Mouse (Mus musculus): ENCODE data around the gene Myom3. TPM values are rescaled to one million over a fixed set of nuclear protein-coding genes. Genes with fewer than 3 reads are reported as not detected.

Myom3 gene
- polyA plus RNA-seq, 1 experiment from 2014 or later = not detected

- no peaks in the 10 kb centered on the region for H3K4me1 ChIP-seq (replicated peaks; ENCODE audit: control insufficient read depth, insufficient read depth, low read length)
- DNase-seq (ENCODE audit: low spot score) = no peak
- no peaks in the 10 kb centered on the region for H3K9me3 ChIP-seq (ENCODE audit: control insufficient read depth, low read length)
- no peaks in the 10 kb centered on the region for H3K36me3 ChIP-seq (ENCODE audit: control insufficient read depth, insufficient read depth, low read length)
- WGBS = 79% methylated on average over 8 of the region's 8 CpGs
- H3K4me3 ChIP-seq (ENCODE audit: low read depth, low read length) = no peak overlapping the region
- no peak overlapping the region for H3K9ac ChIP-seq (ENCODE audit: low read length)
- H3K4me2 ChIP-seq (ENCODE audit: low read depth, low read length, severe bottlenecking) = no peak overlapping the region
- no peaks in the 10 kb centered on the region for H3K27me3 ChIP-seq (ENCODE audit: control insufficient read depth, insufficient read depth, low read length)
- H3K27ac ChIP-seq (ENCODE audit: low read depth, low read length) = no peak overlapping the region
- no peak for ATAC-seq (replicated peaks; ENCODE audit: low FRiP score)
These were observed 6.2 kb downstream of the Myom3 start for GRCm38 (mm10) chr4:135765707-135766106.

GRCm38 (mm10) chr4:135766976-135767375 is 7.5 kb downstream of the Myom3 start:
- Histone ChIP-seq H3K4me1 (replicated peaks; ENCODE audit: control insufficient read depth, insufficient read depth, low read length) (no peaks in the 10 kb centered on the region), H3K4me3 (ENCODE audit: low read depth, low read length) (no peak overlapping the region), H3K27ac (ENCODE audit: low read depth, low read length) (no peak overlapping the region), H3K27me3 (ENCODE audit: control insufficient read depth, insufficient read depth, low read length) (no peaks in the 10 kb centered on the region), H3K9ac (ENCODE audit: low read length) (no peak overlapping the region), H3K9me3 (ENCODE audit: control insufficient read depth, low read length) (no peaks in the 10 kb centered on the region), H3K36me3 (ENCODE audit: control insufficient read depth, insufficient read depth, low read length) (no peaks in the 10 kb centered on the region), H3K4me2 (ENCODE audit: low read depth, low read length, severe bottlenecking) (no peak overlapping the region)
- ATAC-seq (replicated peaks; ENCODE audit: low FRiP score) = no peak
- WGBS = 90% methylated on average over 3 of the region's 3 CpGs
- no peak for DNase-seq (ENCODE audit: low spot score)

- Histone ChIP-seq H3K4me3 (ENCODE audit: low read depth, low read length) (no peak overlapping the region), H3K27me3 (ENCODE audit: control insufficient read depth, insufficient read depth, low read length) (no peaks in the 10 kb centered on the region), H3K4me1 (replicated peaks; ENCODE audit: control insufficient read depth, insufficient read depth, low read length) (no peaks in the 10 kb centered on the region; the same call in 1 of the 2 replicates), H3K36me3 (ENCODE audit: control insufficient read depth, insufficient read depth, low read length) (no peaks in the 10 kb centered on the region), H3K4me2 (ENCODE audit: low read depth, low read length, severe bottlenecking) (no peak overlapping the region), H3K27ac (ENCODE audit: low read depth, low read length) (no peak overlapping the region), H3K9me3 (ENCODE audit: control insufficient read depth, low read length) (no peaks in the 10 kb centered on the region), H3K9ac (ENCODE audit: low read length) (no peak overlapping the region)
- peak; percentile 64 for DNase-seq (ENCODE audit: low spot score)
- ATAC-seq (replicated peaks; ENCODE audit: low FRiP score) = no peak
- 63% methylated on average over 14 of the region's 14 CpGs for WGBS
These were observed 9.3 kb downstream of the Myom3 start for GRCm38 (mm10) chr4:135768572-135769526.

GRCm38 (mm10) chr4:135770611-135771305 is 11.2 kb downstream of the Myom3 start:
- no peak for DNase-seq (ENCODE audit: low spot score)

GRCm38 (mm10) chr4:135771592-135771991 is 12.1 kb downstream of the Myom3 start:
- H3K27ac ChIP-seq (ENCODE audit: low read depth, low read length) = no peak overlapping the region
- H3K4me1 ChIP-seq (replicated peaks; ENCODE audit: control insufficient read depth, insufficient read depth, low read length) = no peaks in the 10 kb centered on the region; the same call in 1 of the 2 replicates
- no peaks in the 10 kb centered on the region for H3K27me3 ChIP-seq (ENCODE audit: control insufficient read depth, insufficient read depth, low read length)
- DNase-seq (ENCODE audit: low spot score) (no peak), ATAC-seq (replicated peaks; ENCODE audit: low FRiP score) (no peak)
- H3K4me3 ChIP-seq (ENCODE audit: low read depth, low read length) = no peak overlapping the region
- no peak overlapping the region for H3K4me2 ChIP-seq (ENCODE audit: low read depth, low read length, severe bottlenecking)
- no peak overlapping the region for H3K9ac ChIP-seq (ENCODE audit: low read length)
- 87% methylated on average over 6 of the region's 6 CpGs for WGBS
- no peaks in the 10 kb centered on the region for H3K9me3 ChIP-seq (ENCODE audit: control insufficient read depth, low read length)
- no peaks in the 10 kb centered on the region for H3K36me3 ChIP-seq (ENCODE audit: control insufficient read depth, insufficient read depth, low read length)

More at GRCm38 (mm10) chr4:135770611-135771305, 11.2 kb downstream of the Myom3 start:
- Histone ChIP-seq H3K4me1 (replicated peaks; ENCODE audit: control insufficient read depth, insufficient read depth, low read length) (no peaks in the 10 kb centered on the region; the same call in 1 of the 2 replicates), H3K27me3 (ENCODE audit: control insufficient read depth, insufficient read depth, low read length) (no peaks in the 10 kb centered on the region), H3K9ac (ENCODE audit: low read length) (no peak overlapping the region), H3K9me3 (ENCODE audit: control insufficient read depth, low read length) (no peaks in the 10 kb centered on the region), H3K27ac (ENCODE audit: low read depth, low read length) (no peak overlapping the region), H3K4me2 (ENCODE audit: low read depth, low read length, severe bottlenecking) (no peak overlapping the region), H3K4me3 (ENCODE audit: low read depth, low read length) (no peak overlapping the region), H3K36me3 (ENCODE audit: control insufficient read depth, insufficient read depth, low read length) (no peaks in the 10 kb centered on the region)
- 88% methylated on average over 18 of the region's 18 CpGs for WGBS
- ATAC-seq (replicated peaks; ENCODE audit: low FRiP score) = no peak

- DNase-seq (ENCODE audit: low spot score) (no peak), ATAC-seq (replicated peaks; ENCODE audit: low FRiP score) (no peak)
- Histone ChIP-seq H3K27me3 (ENCODE audit: control insufficient read depth, insufficient read depth, low read length) (no peaks in the 10 kb centered on the region), H3K4me1 (replicated peaks; ENCODE audit: control insufficient read depth, insufficient read depth, low read length) (no peaks in the 10 kb centered on the region; the same call in 1 of the 2 replicates), H3K27ac (ENCODE audit: low read depth, low read length) (no peak overlapping the region), H3K9me3 (ENCODE audit: control insufficient read depth, low read length) (no peaks in the 10 kb centered on the region), H3K4me3 (ENCODE audit: low read depth, low read length) (no peak overlapping the region), H3K4me2 (ENCODE audit: low read depth, low read length, severe bottlenecking) (no peak overlapping the region), H3K36me3 (ENCODE audit: control insufficient read depth, insufficient read depth, low read length) (no peaks in the 10 kb centered on the region), H3K9ac (ENCODE audit: low read length) (no peak overlapping the region)
- 80% methylated on average over 4 of the region's 4 CpGs for WGBS
These were observed 13.2 kb downstream of the Myom3 start for GRCm38 (mm10) chr4:135772671-135773070.

- H3K9me3 ChIP-seq (ENCODE audit: control insufficient read depth, low read length) = no peaks in the 10 kb centered on the region
- 74% methylated on average over 8 of the region's 8 CpGs for WGBS
- no peaks in the 10 kb centered on the region; the same call in 1 of the 2 replicates for H3K4me1 ChIP-seq (replicated peaks; ENCODE audit: control insufficient read depth, insufficient read depth, low read length)
- H3K9ac ChIP-seq (ENCODE audit: low read length) = no peak overlapping the region
- H3K36me3 ChIP-seq (ENCODE audit: control insufficient read depth, insufficient read depth, low read length) = no peaks in the 10 kb centered on the region
- H3K27me3 ChIP-seq (ENCODE audit: control insufficient read depth, insufficient read depth, low read length) = no peaks in the 10 kb centered on the region
- DNase-seq (ENCODE audit: low spot score) = no peak
- H3K4me2 ChIP-seq (ENCODE audit: low read depth, low read length, severe bottlenecking) = no peak overlapping the region
- no peak overlapping the region for H3K27ac ChIP-seq (ENCODE audit: low read depth, low read length)
- no peak for ATAC-seq (replicated peaks; ENCODE audit: low FRiP score)
- H3K4me3 ChIP-seq (ENCODE audit: low read depth, low read length) = no peak overlapping the region
These were observed 15.0 kb downstream of the Myom3 start for GRCm38 (mm10) chr4:135774496-135774895.

- Histone ChIP-seq H3K4me1 (replicated peaks; ENCODE audit: control insufficient read depth, insufficient read depth, low read length) (no peaks in the 10 kb centered on the region; the same call in 1 of the 2 replicates), H3K9ac (ENCODE audit: low read length) (no peak overlapping the region), H3K27me3 (ENCODE audit: control insufficient read depth, insufficient read depth, low read length) (no peaks in the 10 kb centered on the region), H3K36me3 (ENCODE audit: control insufficient read depth, insufficient read depth, low read length) (no peaks in the 10 kb centered on the region), H3K4me3 (ENCODE audit: low read depth, low read length) (no peak overlapping the region), H3K27ac (ENCODE audit: low read depth, low read length) (no peak overlapping the region), H3K9me3 (ENCODE audit: control insufficient read depth, low read length) (no peaks in the 10 kb centered on the region), H3K4me2 (ENCODE audit: low read depth, low read length, severe bottlenecking) (no peak overlapping the region)
- no peak for DNase-seq (ENCODE audit: low spot score)
- ATAC-seq (replicated peaks; ENCODE audit: low FRiP score) = no peak
- WGBS = 91% methylated on average over 4 of the region's 4 CpGs
These were observed 17.3 kb downstream of the Myom3 start for GRCm38 (mm10) chr4:135776850-135777249.

Data from forebrain, embryonic 11.5 days (tissue).